Mouse (Mus musculus) adrenal gland, postnatal 36 days (tissue): ENCODE data around the gene Stra8. TPM values are rescaled to one million over a fixed set of nuclear protein-coding genes. Genes with fewer than 3 reads are reported as not detected.
A peak's percentile ranks its signal among the peaks of the same experiment; 100 is the strongest.

ENCODE experiments used
- DNase-seq, 2 experiments: peaks; one replicate each; pipeline ENCODE4 v3.0.0; 2021; ENCODE audit warnings: mixed read lengths in 1 of 2
- total RNA-seq, 2 experiments: library from RNA; stranded (reverse); gene quantifications; 2 replicates each; pipeline ENCODE4 v1.2.3; 2021

Gene Stra8
- total RNA-seq, 2 experiments from 2014 or later = not detected

- DNase-seq = no peak
These were observed 22.5 kb downstream of the Stra8 start for GRCm38 (mm10) chr6:34942446-34942845.

GRCm38 (mm10) chr6:34943499-34943898 is 23.5 kb downstream of the Stra8 start:
- DNase-seq = no peak

- no peak for DNase-seq
These were observed 26.6 kb downstream of the Stra8 start for GRCm38 (mm10) chr6:34946486-34947079.

GRCm38 (mm10) chr6:34948461-34948860 is 28.5 kb downstream of the Stra8 start:
- no peak for DNase-seq

DNA sequence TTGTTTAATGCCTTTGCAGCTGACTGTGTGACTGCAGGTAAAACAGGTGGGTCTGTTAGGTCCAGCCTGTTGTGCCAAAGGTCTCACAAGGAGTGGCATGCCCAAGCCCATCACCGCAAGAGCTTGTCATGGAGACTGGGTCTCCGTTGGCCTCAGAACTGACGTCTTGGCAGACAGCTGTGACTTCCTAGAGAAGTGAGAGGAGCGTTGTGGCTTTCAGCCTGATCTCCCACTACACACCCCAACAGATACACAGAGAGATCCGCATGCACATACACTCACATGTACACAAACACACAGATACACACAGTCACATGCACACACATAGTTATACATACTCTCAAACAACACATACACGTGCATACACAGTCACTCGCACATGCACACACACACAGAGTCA is 31.6 kb downstream of the Stra8 start:
- no peak for DNase-seq

GRCm38 (mm10) chr6:34951956-34952667 is 32.1 kb downstream of the Stra8 start:
- DNase-seq = no peak

DNA sequence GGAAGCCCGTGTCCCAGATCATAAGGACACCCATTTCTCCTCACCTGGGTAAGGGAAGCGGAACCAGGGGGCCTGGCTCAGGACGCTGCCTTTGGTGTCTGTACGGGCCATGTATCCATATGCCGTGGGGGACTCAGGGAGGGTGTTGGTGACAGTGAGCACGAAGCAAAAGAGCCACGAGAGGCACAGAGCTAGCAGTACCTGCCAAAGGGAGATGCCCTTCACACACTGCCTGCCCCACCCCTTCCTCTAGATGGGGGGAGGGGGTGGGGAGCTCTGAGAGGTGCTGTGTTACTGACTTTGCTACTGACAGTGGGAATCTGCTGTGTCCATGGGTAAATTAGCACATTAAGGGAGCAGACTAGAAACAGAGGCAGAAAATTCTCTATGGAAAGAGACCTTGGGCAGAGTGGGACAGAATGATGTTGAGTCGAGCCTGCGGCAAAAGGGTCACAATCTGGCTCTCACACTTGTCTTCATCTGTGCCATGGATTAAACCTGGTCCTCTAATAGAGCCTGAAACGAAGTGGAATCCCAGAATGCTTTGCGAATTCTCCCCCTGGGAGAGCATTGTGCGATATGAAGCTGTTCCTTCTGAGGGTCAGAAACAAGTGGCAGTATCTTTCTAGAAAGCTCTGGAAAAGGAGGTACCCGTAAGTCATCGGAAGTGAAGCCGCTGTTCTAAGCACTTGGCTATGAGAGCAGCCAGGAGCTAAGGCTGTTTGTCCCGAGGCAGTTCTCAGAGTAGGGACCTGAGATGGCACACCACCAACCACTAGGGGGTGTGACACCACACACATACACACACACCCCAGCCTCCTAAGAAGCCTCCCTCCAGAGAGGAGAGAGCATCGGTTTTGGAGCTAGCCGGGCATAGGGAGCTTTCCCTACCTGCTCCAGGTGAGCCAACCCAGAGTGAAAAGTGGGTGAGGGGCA is 35.2 kb downstream of the Stra8 start:
- peak; percentile 18 to 43 for DNase-seq

- no peak for DNase-seq
These were observed 35.9 kb downstream of the Stra8 start for GRCm38 (mm10) chr6:34955862-34956241.

GRCm38 (mm10) chr6:34959131-34959530 is 39.2 kb downstream of the Stra8 start:
- peak in 1 of 2 experiments; percentile 12 for DNase-seq

DNA sequence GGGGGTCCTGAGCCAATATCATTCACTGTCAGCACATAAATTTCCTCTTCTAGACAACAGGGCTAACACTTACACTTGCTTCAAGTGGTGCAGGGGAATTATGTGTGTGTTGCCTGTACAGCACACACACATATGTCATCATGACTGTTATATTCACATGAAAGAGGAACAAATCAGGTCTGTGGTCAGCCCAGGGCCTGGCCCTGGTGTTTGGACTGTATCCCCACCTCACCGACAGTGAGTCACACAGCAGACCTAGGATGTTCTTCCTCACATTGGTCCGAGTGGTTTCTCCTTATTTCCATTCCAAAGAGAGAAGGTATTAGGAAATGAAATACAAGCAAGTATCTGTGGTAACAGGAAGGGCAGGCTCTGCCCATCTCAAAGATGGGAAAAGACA is 44.6 kb downstream of the Stra8 start:
- DNase-seq = no peak

DNA sequence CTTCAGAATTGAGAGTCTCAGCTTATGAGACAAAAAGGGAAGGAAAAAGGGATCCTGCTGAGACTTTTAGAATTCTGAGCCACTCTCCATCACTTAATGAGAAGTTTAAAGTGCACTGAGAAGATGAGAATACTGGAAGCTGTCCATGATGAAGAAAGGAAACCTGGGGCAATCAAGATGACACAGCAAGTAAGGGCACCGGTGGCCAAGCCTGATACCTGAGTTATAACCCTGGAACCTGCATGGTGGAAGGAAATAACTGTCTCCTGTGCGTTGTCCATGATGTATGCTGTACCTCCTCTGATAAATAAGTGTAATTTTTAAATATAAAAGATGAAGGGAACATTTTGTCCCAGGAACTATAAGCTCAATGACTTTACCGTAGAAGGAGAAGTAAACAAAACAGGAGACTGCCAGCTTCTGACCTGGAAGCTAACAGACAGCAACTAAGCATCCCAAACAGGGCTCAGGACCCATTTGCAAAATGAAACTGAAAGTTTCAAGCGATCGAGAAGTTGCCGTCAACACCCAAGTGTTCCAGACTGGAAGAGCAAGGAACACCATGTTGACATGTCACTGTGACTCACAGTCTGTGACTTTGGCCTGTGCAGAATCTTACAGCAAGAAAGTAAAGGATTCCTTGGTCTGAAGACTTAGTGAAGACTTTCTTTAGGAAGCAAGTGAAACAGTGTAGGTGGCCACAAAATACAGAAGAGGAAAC is 46.0 kb downstream of the Stra8 start:
- no peak for DNase-seq

DNA sequence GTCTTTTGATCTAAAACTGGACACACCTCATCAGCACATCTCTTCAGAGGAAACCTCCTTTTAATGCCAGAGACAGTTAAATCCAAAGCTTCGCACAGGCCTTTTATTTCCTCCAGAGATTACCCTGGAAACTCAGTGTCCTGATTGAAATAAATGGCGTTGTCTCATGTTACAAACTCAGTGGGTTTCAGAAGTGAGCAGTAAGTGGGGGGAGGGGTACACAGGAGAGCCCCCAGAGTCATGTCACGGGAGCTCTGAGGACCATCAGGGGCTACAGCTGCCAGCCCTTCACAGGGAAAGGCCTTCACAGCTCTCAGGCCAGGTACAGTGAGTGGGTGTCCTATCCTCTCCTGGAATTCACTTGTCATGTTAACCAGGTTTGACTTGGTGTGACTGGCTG is 51.2 kb downstream of the Stra8 start:
- no peak for DNase-seq

DNA sequence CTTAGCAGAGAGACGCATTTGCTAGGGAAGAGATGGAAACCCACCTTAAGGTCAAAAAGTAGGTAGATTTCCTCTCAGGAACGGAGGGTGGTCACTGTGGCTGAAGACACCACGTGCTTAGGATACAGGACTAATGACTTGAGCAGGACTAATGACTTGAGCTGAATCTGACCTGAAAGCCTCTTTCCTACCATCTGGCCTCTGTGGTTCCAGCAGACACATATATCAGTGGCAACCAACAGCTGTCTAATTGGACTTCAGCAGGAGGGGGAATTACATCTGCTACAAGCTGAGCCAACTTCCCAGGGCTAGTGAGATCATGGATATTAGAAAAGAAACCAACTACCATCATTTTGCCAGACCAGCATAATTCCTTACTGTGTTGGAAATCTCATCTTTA is 59.3 kb downstream of the Stra8 start:
- DNase-seq = no peak

- no peak for DNase-seq
These were observed 60.7 kb downstream of the Stra8 start for GRCm38 (mm10) chr6:34980661-34981060.

DNA sequence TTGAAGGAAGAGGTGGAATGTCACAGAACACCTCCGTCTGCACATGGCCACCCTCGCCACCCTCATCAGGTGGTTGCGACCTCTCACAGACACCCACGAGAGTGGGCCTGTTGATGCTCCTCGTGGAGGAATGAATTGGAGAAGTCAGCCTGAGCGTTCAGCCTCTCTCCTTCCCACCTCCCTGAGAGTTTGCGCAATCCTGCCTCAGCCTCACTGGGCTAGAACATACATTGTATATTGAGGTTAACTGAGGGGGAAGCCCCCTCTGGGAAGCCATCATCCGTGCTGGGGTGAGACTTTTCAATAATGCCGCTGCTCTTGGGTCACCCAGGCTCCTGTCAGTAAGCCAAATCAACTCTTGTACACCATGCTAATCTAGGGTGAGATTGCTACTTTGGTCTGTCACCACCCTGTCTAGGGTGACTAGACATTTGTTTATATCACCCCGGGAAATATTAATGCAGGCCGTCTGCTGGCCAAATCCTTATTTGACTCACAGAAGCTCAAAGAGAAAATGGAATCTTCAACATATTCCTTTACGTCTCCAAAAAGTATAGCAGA is 67.2 kb downstream of the Stra8 start:
- no peak for DNase-seq

GRCm38 (mm10) chr6:34988081-34988761 is 68.3 kb downstream of the Stra8 start, which contains the start of gene Slc23a4:
Gene Slc23a4, minus strand, starts transcription at chr6:34988404.
- peak in 1 of 2 experiments; percentile 8 for DNase-seq

Other genes starting within 250 kb of the Stra8 start
- gene Agbl3, start 139.7 kb upstream of the Stra8 start, total RNA-seq = 10 to 100 TPM; 11.9 to 16.1 TPM
- gene Tmem140, start 57.0 kb upstream of the Stra8 start, total RNA-seq = 10 to 100 TPM; 30.6 to 32.5 TPM
- gene Cyren, start 42.1 kb upstream of the Stra8 start, total RNA-seq = 1 to 10 TPM; 5.3 to 9.6 TPM
- 10 to 100 TPM; 13.9 to 14.9 TPM for gene Wdr91, start 9.3 kb upstream of the Stra8 start, total RNA-seq
- under 1 TPM; 0.20 to 0.36 TPM for gene Slc23a4, start 68.2 kb downstream of the Stra8 start, total RNA-seq
- 10 to 100 TPM; 23.3 to 33.5 TPM for gene Cnot4, start 213.6 kb downstream of the Stra8 start, total RNA-seq